Mouse (Mus musculus) left cerebral cortex, adult 11 months (tissue): ENCODE measurements around the gene Mfap2.

Experiments
- DNase-seq: peaks from one replicate; pipeline ENCODE4 v3.0.0; 2022; ENCODE audit warnings: low spot score

Gene Mfap2

DNA sequence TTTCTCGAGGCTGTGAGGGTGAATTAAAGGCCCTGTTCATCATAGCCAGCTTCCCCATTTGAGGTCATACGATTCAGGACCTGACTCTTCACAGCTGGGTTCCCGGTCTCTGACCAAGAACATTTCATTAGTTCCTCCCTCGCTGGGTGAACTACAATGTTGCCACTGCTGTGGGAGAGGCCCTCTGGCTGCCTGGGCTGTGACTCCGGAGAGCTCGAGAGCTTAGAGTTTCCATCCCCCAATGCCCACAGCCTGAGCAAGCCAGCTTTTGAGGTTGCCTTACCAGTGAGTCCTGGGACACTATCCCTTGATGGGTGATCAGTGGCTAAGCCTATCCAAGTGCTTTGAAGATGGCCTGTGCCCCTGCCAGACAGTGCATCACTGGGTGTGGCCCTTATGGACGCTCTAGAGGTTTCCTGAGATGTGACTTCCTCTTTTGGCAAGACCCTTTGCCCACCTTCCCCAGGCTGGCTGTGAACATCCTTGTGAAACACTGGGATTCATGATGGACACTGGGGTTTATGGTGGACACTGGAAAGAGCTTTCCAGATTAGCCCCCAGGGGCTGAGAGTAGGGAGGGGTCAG, 21.4 kb upstream of the Mfap2 start:
- DNase-seq = no peak

DNA sequence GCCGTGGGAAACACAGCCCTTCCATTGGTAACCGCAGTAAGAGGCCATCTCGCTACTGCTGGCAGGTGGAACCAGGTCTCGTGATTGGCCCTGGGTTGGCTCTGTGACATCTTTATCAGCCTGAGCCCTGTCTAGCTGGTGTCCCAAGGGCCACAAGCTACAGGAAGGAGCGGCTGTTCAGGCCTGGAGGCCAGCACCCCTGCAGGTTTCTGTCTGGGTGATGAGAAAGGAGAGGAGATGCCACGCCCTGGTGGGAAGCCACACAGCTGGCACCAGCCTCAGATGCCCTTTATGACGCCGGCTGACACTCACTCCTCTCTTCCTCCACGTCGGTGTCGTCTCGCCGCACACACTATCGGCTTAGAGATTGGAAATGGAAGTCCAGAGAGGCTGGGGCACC, 20.8 kb upstream of the Mfap2 start:
- DNase-seq = no peak

DNA sequence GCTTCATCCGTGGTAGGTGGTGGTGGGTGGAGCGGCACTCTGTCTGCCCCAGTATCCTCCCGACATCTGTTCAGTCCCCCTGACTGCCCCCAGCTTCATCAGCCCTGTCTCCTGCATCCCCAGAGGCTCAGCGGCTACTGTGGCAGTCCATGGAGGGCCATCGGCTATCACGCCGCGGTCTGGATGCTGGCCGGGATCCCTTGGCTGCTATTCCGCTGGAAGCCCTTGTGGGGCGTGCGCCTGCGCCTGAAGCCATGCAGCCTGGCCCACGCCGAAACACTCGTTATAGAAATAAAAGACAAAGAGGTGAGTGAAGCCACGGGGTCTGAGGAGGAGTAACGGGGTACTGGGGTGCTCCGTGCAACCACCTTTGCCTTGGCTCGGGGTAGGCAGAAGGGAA, 18.0 kb upstream of the Mfap2 start:
- no peak for DNase-seq

DNA sequence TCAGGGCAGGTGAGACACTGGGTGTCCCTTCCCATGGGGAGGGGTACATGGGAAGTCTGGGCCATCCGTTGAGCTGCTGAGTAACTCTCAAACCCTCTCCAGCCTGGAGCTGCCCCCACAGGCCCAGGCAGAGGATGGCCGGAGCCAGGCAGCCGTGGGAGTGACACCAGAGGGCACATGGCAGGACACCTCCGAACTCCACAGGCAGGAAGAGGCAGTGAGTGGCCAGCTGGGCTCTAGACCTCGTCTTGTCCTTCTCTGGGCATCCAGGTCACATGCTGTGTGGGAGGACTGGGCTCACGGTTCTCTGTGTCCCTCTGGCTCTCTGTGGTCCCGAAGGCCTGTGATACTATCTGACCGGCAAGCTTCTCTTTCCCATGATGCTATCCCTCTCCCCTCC, 16.4 kb upstream of the Mfap2 start:
- DNase-seq = no peak

DNA sequence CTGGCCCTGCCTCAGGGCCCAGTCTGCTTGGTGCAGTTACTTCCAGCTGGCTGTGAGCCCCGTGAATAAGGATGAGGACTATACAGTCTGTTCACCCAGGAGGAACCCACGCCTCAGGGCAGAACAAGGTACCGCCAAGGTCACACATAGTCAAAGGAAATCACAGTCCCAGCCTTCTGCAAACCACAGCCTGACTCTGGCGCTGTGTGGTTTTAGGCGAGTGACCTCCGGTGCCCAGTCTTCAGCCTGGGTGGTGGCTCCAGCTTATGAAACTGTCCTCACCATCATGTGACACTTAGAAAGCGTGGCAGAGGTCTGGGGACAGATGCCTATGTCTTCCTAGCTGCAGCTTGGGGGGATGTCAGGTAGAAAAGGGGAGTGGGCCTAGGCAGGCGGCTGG, 14.4 kb upstream of the Mfap2 start:
- no peak for DNase-seq

DNA sequence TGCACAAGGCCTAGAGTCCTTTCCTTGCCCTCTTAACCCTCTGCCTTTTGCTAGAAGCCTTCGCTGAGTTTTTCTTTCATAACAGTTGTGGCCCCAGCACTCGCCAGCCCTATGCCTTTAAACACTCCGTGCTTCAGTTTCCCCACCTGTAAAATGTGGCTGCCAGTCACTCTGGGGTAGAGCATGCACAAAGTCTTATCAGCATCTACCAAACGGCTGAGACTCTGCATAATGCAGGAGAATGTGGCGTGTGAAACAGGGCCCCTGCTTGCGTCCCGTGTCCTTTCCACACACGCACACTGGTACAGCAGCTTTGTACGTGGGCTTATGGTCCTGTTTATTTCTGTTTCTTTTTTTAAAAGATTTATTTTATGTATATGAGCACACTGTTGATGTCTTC, 13.4 kb upstream of the Mfap2 start:
- DNase-seq = no peak

DNA sequence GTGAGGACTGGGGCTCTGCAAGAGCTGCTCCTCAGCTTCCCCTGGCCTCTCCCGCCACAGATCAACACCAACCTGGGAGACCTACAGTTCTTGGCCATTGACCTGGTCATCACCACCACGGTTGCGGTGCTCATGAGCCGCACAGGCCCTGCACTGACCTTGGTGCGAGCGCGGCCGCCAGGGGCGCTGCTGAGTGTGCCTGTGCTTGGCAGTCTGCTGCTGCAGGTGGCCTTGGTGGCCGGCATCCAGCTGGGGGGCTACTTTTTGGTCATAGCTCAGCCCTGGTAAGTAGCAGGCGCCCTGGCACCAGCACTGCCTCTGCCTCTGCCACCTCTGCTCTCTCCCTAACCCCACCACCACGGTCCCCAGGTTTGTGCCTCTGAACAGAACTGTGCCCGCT, 4.2 kb upstream of the Mfap2 start:
- DNase-seq = no peak

DNA sequence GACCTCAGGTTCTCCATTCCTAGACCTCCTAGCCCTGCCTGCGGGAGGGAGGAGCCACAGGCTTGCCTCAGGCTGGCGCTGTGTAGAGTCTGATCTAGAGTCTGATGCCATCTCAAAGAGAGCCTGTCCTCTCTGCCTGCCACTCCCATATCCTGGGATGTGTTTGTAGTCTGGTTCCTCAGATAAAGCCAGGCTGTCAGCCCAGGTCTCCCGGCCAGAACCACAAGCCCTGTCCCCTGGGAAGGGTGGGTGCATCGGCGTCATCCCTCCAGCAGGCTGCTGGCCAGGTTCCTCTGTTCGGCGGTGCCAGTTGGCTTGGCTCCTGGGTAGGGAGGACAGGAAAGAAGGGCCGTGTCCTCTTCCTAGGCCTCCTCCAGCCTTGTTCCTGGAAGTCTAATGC, 2.2 kb upstream of the Mfap2 start:
- no peak for DNase-seq

DNA sequence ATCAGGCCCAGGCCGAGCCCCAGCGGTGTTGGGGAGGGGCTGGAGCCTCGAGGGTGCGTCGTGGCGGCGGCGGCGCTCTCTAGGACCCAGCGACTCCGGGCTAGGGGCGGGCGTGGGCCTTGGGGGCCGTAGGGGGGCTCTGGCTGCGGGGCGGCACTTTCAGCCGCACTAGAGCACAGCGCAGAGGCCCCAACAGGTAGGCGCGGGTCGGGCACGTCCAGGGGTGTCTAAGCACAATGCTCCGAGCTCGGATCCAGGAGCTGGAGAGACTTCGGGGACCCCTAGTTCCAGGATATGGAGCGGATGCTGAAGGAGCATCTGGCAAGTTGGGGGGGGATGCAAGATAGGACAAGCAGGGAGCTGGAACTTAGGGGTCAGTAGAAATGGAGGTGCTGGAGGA, 308 bp downstream of the Mfap2 start:
- DNase-seq = no peak

DNA sequence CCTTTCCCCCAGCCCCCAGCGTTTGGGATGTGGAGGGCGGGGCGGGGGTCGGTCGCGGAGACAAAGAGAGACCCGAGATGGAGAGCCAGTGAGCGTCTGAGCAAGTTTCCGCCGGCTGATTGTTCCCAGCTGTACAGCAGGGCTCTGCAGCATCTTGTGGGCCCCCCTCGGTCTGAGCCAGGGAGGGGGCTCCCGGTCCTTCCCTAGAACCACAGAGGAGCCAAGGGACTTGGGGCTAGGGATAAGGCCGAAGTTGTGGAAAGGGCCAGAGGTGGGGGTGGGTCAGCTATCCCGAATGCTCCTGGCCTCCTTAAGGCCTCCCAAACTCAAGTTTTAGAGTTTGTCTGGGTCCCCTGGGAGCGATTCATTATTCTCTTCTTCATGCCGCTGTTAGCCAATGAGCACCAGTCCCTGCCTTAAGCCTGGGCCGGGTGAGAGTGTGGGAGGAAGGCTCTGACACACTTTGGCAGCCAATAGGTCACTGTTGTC, 767 bp downstream of the Mfap2 start:
- DNase-seq = no peak

DNA sequence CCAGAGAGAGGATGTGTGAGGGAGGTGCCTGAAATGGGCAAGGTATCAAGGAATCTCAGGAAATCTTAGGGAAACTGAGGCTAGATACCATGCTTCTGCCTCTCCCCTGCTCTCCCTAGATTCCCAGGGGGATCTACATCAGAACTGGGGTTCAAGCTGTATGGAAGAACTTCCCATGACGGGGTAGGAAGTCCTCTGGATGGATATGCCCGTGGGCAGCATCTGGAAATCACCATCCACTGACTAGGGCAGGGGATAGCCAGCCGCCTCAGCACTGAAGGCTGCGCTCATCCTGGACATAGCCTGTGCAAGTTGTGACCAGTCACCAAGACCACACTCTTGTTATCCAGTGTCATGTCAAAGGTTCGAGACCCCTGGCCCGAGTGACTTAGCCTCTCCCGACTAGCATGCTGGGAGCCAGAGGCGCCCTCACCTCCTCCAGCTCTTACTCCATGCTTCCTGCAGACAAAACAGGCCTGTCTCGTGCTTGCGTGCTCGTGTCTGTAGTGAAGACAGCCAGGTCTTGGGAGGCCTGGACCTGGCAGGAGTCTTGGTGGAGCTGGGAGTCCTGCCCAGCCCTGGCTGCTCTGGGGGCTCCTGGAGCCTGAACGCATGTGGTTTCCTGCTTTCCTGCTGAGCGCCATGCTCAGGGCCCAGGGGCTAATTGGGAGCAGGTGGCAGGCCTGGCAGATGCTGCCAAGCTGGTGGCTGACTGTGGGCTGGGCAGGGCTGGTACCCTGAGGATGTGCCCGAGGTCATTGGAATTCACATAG, 1.5 kb downstream of the Mfap2 start:
- no peak for DNase-seq

DNA sequence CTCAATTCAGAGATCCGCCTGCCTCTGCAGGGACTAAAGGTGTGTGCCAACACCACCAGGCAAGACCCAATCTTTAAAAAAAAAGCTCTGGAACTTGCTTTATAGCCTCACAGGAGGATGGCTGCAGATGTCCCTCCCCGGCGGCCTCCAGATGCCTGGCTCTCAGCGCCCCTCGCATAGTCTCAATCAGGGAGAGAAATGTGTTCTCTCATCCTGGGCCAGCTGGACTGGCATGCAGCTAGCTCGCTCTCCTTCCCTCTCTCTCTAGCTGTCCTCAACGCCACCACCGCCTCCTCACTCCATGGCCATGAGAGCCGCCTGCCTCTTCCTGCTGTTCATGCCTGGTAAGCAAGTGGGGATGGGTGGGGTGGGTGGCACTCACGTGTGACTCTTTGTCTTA, 2.3 kb downstream of the Mfap2 start:
- DNase-seq = no peak

DNA sequence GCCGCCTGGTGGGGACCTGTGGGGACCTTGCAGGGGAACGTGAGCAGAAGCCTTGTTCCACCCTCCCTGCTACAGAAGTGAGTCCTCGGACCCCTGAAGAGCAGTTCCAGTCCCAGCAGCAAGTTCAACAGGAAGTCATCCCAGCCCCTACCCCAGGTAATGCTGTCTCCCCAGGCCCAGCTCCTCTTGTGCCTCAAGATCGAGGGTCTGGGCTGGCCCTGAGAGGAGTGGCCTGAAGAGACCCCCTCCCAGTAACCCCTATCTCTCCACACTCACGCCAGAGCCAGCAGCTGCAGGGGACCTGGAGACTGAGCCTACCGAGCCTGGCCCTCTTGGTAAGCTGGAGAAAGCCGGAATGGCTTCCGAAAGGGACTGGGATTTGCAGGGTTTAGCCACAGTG, 3.9 kb downstream of the Mfap2 start:
- DNase-seq = no peak

DNA sequence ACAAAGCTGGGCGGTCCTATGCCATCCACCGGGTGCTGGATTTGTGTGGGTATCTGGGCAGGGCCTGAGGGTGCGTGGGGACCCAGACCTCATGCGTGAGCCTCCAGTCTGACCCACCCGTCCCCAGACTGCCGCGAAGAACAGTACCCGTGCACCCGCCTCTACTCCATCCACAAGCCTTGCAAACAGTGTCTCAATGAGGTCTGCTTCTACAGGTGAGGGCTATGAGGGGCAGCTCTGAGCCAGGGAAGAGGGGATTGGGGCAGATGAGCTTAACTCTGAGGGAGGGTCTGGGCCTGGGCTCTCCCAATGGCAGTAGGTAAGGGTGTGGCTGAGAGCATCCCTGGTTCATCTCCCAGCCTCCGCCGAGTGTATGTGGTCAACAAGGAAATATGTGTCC, 4.6 kb downstream of the Mfap2 start:
- DNase-seq = no peak

DNA sequence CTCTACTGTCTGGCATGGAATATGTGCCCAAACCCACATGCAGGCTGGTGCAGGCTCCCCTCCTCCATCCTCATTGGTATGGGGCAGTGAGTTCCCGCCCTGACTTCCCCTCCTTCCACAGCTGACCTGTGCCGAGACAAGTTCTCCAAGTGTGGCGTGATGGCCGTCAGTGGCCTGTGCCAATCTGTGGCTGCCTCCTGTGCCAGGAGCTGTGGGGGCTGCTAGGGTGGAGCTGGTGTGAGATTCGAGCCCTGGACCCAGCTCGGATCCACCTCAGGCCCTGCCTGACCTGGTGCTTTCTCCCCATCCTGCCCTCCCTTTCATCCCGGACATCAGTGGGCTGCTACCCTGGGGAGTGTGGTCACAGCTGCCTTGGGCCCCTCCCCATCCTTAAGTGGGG, 5.1 kb downstream of the Mfap2 start:
- DNase-seq = no peak

DNA sequence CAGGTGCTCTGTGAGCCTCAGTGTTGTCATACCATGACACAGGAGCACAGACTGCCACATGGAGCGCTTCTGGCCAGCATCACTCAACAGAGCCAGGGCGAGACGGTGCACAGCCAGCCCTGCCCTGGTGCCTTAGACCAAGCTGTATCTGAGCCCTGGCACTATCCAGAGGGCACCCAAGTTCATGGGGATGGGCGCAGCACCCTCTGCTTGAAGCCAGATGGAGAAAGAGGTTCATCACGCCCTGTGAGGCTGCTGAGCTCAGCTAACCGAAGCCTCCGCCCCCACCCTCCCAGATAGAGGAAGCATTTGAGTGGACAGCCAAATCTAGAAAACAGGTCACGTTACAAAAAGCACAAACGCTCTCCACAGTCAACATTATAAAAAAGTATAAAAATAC, 6.1 kb downstream of the Mfap2 start:
- no peak for DNase-seq

DNA sequence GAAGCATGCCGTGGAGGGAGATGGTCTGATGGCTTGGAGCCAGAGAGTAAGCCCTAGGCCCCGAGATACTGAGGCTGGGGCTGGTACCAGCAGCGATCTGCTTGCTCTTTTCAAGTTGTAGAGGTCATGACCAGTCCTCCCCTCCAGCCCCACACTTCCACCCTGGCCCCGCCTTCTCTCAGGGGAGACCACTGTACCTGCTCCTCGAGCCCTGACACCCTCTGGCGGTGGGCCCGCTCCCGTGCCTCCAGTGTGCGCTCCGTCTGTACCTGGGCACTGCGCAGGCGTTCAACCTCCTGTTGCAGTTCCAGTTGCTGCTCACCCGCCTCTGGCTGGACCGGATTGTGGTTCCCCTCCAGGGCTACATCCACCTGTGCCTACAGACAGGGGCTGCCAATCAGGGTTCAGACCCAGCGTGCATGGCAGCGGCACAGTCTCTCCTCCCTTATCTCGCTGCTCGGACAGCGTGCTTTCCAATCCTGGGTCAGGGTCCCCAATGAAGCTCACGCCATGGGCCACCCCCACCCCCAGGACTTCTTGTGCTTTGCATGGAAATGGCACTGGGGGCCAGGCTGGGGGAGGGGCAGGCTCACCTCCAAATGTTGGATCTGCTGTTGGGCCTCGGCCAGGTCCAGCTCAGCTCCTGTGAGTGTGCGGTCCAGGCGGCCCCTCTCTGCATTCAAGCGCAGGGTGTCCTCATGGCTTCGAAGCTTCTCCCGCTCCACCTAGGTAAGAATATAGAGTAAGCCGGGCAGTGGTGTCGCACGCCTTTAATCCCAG, 7.6 kb downstream of the Mfap2 start:
- DNase-seq = no peak

DNA sequence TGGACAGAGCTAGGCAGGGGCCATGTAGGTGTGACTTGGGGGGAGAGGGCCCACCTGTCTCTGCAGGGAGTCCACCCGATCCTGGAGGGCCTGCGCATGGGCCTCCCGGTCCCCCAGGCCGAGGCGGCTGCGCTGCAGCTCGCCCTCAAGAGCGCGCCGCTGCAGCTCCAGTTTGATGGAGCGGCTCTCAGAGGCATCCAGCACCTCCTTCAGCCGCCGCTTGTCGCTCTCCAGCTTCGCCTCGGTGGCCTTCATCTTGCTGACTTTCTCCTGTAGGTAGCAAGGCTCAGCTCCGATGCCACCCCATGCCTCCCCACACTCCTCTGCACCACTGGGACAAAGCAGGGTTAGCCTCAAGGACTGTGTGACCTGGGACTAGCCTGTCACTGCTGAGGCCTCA, 10.0 kb downstream of the Mfap2 start:
- DNase-seq = no peak

DNA sequence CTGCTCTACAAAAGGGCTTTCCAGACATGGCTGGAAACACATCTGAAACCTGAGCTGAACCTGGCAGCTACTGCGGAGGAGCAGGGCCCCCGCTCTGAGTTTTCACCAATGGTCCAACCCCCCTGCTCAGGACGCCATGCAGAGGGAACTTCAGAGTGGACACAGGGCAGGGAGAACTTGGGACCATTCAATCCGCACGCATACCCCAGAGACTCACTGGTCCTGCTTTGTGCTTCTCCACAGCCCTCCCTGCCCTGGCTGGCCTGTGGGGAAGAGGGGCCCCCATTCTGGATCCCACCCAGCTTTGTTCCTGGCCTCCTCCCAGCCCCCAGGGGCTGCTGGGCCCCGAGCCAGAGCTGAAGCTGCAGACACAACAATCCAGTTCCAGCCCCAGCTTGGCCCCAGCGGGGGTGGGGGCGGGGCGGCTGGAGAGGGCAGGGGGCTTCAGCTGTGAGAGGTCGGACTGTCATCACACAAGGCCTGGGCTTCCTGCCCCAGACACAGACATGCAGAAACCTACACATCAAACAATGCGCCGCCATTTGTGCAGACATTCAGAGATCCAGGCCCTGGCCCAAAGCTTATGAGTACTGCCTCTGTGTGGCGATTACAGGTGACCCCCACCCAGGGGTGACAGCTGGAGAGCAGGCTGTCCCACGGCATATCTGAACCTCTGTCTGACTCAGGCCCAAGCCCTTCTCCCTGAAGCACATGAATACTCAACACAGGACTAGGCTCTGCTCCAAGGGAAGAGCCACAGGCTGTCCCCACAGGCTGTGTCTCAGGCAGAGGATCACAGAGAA, 10.8 kb downstream of the Mfap2 start:
- no peak for DNase-seq

DNA sequence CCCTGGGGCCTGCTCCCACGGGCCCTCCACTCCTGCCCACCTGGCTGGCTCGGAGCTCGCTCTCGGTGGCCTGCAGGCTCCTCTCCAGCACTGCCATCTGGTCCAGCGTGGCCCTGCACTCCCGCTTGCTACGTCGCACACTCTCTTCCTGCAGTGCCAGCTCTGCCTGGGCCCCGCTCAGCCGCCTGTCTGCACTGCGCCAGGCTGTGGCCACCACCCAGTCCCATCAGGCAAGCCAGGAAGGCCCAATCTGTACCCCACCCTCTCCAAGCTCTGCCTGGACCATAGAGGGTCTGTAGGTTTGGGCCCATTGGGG, 11.4 kb downstream of the Mfap2 start:
- no peak for DNase-seq

DNA sequence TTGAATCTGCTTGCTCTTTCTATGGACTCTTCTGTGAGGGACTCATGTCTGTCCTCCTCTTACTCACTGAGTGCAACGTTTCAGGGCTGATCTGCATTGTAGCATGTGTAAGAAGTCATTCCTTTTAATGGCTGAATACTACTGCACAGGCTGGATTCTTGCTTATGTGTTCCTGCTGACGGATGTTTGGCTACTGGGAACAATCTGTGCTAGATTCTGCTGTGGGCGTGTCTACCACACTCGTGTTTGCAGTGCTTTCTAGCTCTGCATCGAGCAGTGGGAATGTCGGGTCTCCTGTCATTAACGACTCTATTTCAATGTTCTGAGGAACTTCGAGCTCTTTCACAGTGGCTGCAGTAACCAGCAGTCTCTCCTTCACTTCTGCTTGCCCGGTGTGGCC, 13.8 kb downstream of the Mfap2 start:
- DNase-seq = no peak

DNA sequence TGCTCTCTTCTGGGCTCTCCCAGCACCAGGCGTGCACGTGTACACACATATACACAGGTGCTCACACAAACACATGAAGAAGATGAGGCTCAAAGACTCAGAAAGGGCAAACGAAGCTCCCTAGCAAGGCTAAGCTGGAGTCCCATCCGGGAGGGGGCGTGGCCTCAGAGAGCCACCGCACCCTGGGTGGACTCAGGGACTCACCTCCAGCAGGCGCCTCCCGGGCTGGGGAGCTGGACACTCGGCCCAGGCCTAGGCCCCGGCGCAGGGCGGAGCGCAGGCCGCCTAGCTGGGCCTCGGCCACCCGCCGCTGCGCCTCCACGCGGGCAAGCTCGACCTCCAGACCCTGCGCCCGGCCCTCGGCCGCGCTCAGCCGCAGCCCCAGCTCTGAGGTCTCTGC, 14.8 kb downstream of the Mfap2 start:
- no peak for DNase-seq
